Mouse (Mus musculus) ovary, postnatal 36 days (tissue): ENCODE measurements around the gene Ripply3.

ENCODE experiments used
- DNase-seq: peaks from one replicate; pipeline ENCODE4 v3.0.0; 2022; ENCODE audit warnings: low spot score, mixed read lengths

The Ripply3 gene

GRCm38 (mm10) chr16:94327781-94328711 lies at the start of gene Ripply3:
Gene Ripply3, plus strand, starts transcription at chr16:94328420.
- peak; percentile 38 for DNase-seq

GRCm38 (mm10) chr16:94283972-94284371 lies 44.2 kb upstream of the Ripply3 start:
- DNase-seq, result no peak

- DNase-seq, result no peak
Observed at GRCm38 (mm10) chr16:94287826-94288225, 40.4 kb upstream of the Ripply3 start.

- DNase-seq, result no peak
Observed at GRCm38 (mm10) chr16:94289138-94290072, 38.8 kb upstream of the Ripply3 start.

- peak; percentile 79 for DNase-seq
Observed at GRCm38 (mm10) chr16:94290073-94290999, 37.9 kb upstream of the Ripply3 start.

- no peak for DNase-seq
Observed at GRCm38 (mm10) chr16:94291141-94291540, 37.1 kb upstream of the Ripply3 start.

- DNase-seq, result no peak
Observed at GRCm38 (mm10) chr16:94298081-94298480, 30.1 kb upstream of the Ripply3 start.

- no peak for DNase-seq
Observed at GRCm38 (mm10) chr16:94299210-94299609, 29.0 kb upstream of the Ripply3 start.

GRCm38 (mm10) chr16:94301194-94301593 lies 27.0 kb upstream of the Ripply3 start:
- no peak for DNase-seq

GRCm38 (mm10) chr16:94301696-94302095 lies 26.5 kb upstream of the Ripply3 start:
- DNase-seq, result no peak

- DNase-seq, result peak; percentile 23
Observed at GRCm38 (mm10) chr16:94302274-94303202, 25.7 kb upstream of the Ripply3 start.

GRCm38 (mm10) chr16:94303203-94303535 lies 25.1 kb upstream of the Ripply3 start:
- no peak for DNase-seq

- no peak for DNase-seq
Observed at GRCm38 (mm10) chr16:94307526-94307925, 20.7 kb upstream of the Ripply3 start.

- DNase-seq, result no peak
Observed at GRCm38 (mm10) chr16:94307942-94308341, 20.3 kb upstream of the Ripply3 start.

- no peak for DNase-seq
Observed at GRCm38 (mm10) chr16:94309025-94309424, 19.2 kb upstream of the Ripply3 start.

GRCm38 (mm10) chr16:94311416-94311815 lies 16.8 kb upstream of the Ripply3 start:
- no peak for DNase-seq

- DNase-seq, result no peak
Observed at GRCm38 (mm10) chr16:94311931-94312330, 16.3 kb upstream of the Ripply3 start.

GRCm38 (mm10) chr16:94312663-94313228 lies 15.5 kb upstream of the Ripply3 start:
- DNase-seq, result peak; percentile 71

- peak; percentile 99 for DNase-seq
Observed at GRCm38 (mm10) chr16:94313229-94314030, 14.8 kb upstream of the Ripply3 start, which contains the start of gene Hlcs. Gene Hlcs, minus strand, starts transcription at chr16:94313571.
